Mouse (Mus musculus): Measurements from ENCODE around the gene Cldn34b1. TPM values are rescaled to one million over a fixed set of nuclear protein-coding genes. Genes with fewer than 3 reads are reported as not detected.

The Cldn34b1 gene
- total RNA-seq (2023), result not detected

DNA sequence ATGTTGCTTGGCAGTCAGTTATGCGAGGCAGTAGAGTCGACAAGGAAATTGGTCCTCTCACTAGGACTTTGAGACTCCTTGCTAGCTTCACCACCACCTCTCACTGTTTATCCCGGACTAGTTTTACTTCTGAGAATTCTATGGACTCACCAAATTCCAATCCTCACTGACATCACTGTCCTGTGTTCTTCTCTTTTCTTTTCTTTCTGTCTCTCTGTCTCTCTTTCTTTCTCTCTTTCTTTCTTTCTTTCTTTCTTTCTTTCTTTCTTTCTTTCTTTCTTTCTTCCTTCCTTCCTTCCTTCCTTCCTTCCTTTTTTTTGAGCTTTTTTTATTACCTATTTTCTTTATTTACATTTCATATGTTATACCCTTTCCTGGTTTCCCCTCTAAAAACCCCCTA, at the start of gene Cldn34b1:
TSS of gene Cldn34b1 (minus strand) at position 101 of the 400 bp plus-strand sequence.

DNA sequence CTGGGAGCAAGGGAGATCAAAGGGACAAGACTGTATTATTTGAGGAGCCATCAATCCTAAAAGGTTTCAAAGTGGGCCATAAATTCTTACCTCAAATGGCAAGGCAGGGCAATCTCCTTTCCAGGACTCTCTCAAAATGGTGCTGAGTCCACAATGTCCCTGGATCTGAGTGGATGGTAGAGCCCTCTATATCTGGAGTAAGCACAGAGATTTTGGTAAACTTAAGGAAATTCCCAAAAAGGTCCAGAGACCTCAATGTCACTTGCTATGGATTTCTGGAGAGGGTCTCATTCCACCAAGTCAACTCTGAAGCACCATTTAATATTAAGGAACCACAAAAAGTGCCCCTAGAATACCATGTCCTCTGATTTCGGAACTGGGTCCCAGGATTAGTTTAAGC, 45.8 kb upstream of the Cldn34b1 start, which contains the start of gene Magea6:
TSS of gene Magea6 (minus strand) at position 101 of the 400 bp plus-strand sequence.

Other genes with a start within 250 kb of the Cldn34b1 start
- not detected for gene Magea6, start 45.7 kb upstream of the Cldn34b1 start, total RNA-seq (2023)
- gene Magea3, start 59.2 kb upstream of the Cldn34b1 start, total RNA-seq (2023), result not detected
- not detected for gene Magea8, start 105.6 kb upstream of the Cldn34b1 start, total RNA-seq (2023)
- not detected for gene Magea5, start 172.9 kb upstream of the Cldn34b1 start, total RNA-seq (2023)
- not detected for gene Magea1, start 199.5 kb upstream of the Cldn34b1 start, total RNA-seq (2023)
- not detected for gene Magea2, start 203.4 kb upstream of the Cldn34b1 start, total RNA-seq (2023)
- gene Cldn34b2, start 238.1 kb upstream of the Cldn34b1 start, total RNA-seq (2023), result not detected

All from T-cell, adult 66 days (primary cell).